Mouse (Mus musculus) CH12.LX (cell line): ENCODE measurements at regions not wholly inside any gene's neighbourhood (a gene's known extent, or its start where the extent isn't known, plus 50 kb on each side); places are given as distances from the start of the nearest gene placed in this dataset.

Experiments
- DNase-seq: peaks from one replicate; pipeline ENCODE4 v3.0.0-alpha.2; 2013; ENCODE audit errors: extremely low read depth
- H3K27ac ChIP-seq: 2 replicates; pipeline ENCODE4 v1.5.1; 2012; ENCODE audit warnings: low read depth, mild to moderate bottlenecking, control low read depth, moderate library complexity; ENCODE audit not compliant: insufficient read depth
- H3K27me3 ChIP-seq: replicated peaks from 2 replicates; pipeline ENCODE3; 2012; ENCODE audit warnings: inconsistent platforms
- H3K36me3 ChIP-seq, 2 experiments: replicated peaks in 1 of 2; 2 replicates each; pipeline versions ENCODE3 to v1.6.1; 2012; ENCODE audit warnings: inconsistent platforms in 1 of 2, low read length in 1 of 2, mild to moderate bottlenecking in 1 of 2, mixed read lengths in 1 of 2, moderate library complexity in 1 of 2; ENCODE audit not compliant: control insufficient read depth in 1 of 2, insufficient read depth in 1 of 2
- H3K4me1 ChIP-seq, 2 experiments: 2 replicates each; pipeline ENCODE4 v1.6.1; 2012; ENCODE audit warnings: inconsistent platforms in 1 of 2, moderate library complexity in 1 of 2; ENCODE audit not compliant: insufficient read depth in 2 of 2, control insufficient read depth in 1 of 2
- H3K4me2 ChIP-seq: 2 replicates; pipeline ENCODE4 v1.6.1; 2012; ENCODE audit warnings: low read depth, mild to moderate bottlenecking, control low read depth; ENCODE audit not compliant: poor library complexity, insufficient read depth, severe bottlenecking
- H3K4me3 ChIP-seq, 3 experiments: fragments of 150-350 bp in 1 of 3; sonication (generic) in 1 of 3; replicated peaks in 1 of 3; 2 replicates each; pipeline versions ENCODE3 to v1.5.1; 2011 to 2012; ENCODE audit warnings: low read depth in 2 of 3, low read length in 2 of 3, mild to moderate bottlenecking in 2 of 3, moderate library complexity in 2 of 3, control low read depth in 1 of 3, improper control_type of control experiment in 1 of 3, inconsistent platforms in 1 of 3, mixed read lengths in 1 of 3; ENCODE audit not compliant: poor library complexity in 1 of 3
- H3K79me2 ChIP-seq: replicated peaks from 2 replicates; pipeline ENCODE4 v1.6.1; 2012; ENCODE audit warnings: mild to moderate bottlenecking, moderate library complexity; ENCODE audit not compliant: control insufficient read depth, poor library complexity, insufficient read depth, severe bottlenecking; ENCODE audit errors: extremely low read depth
- H3K9ac ChIP-seq: 2 replicates; pipeline ENCODE4 v1.6.1; 2012; ENCODE audit warnings: low read depth, mild to moderate bottlenecking, control low read depth, moderate library complexity; ENCODE audit not compliant: insufficient read depth
- H3K9me3 ChIP-seq: replicated peaks from 2 replicates; pipeline ENCODE3; 2012; ENCODE audit warnings: low read length, inconsistent platforms, mixed read lengths
- EP300 ChIP-seq: IDR thresholded peaks from 2 replicates; pipeline ENCODE4 v1.6.1; 2011; ENCODE audit warnings: low read length, improper control_type of control experiment
- GABPA ChIP-seq: IDR thresholded peaks from 2 replicates; pipeline ENCODE4 v1.6.1; 2012; ENCODE audit warnings: low read depth, low read length, improper control_type of control experiment, inconsistent platforms; ENCODE audit not compliant: insufficient replicate concordance
- HCFC1 ChIP-seq: IDR thresholded peaks from 2 replicates; pipeline ENCODE4 v1.6.1; 2012; ENCODE audit warnings: low read depth, mild to moderate bottlenecking, inconsistent platforms, low read length, improper control_type of control experiment
- IRF4 ChIP-seq: IDR thresholded peaks from 2 replicates; pipeline ENCODE4 v1.6.1; 2014; ENCODE audit warnings: low read depth, mild to moderate bottlenecking, inconsistent platforms, low read length, improper control_type of control experiment
- JUND ChIP-seq: conservative IDR thresholded peaks from 2 replicates; pipeline ENCODE4 v1.6.1; 2011; ENCODE audit warnings: low read depth, low read length, improper control_type of control experiment
- MEF2A ChIP-seq: IDR thresholded peaks from 2 replicates; pipeline ENCODE4 v1.6.1; 2014; ENCODE audit warnings: low read depth, mild to moderate bottlenecking, inconsistent platforms, low read length, improper control_type of control experiment, borderline replicate concordance
- MYC ChIP-seq: IDR thresholded peaks from 2 replicates; pipeline ENCODE4 v1.6.1; 2011; ENCODE audit warnings: low read depth, mild to moderate bottlenecking, improper control_type of control experiment, low read length
- PAX5 ChIP-seq: IDR thresholded peaks from 2 replicates; pipeline ENCODE4 v1.6.1; 2012; ENCODE audit warnings: low read length, inconsistent platforms, mixed read lengths
- POLR2A ChIP-seq: IDR thresholded peaks from 2 replicates; pipeline ENCODE4 v1.6.1; 2011; ENCODE audit warnings: low read depth, mild to moderate bottlenecking, improper control_type of control experiment, low read length
- POLR2AphosphoS2 ChIP-seq: IDR thresholded peaks from 2 replicates; pipeline ENCODE4 v1.6.1; 2011; ENCODE audit warnings: low read depth, low read length, improper control_type of control experiment
- RAD21 ChIP-seq: IDR thresholded peaks from 2 replicates; pipeline ENCODE4 v1.6.1; 2011; ENCODE audit warnings: low read depth, mild to moderate bottlenecking, low read length, improper control_type of control experiment, moderate library complexity
- RCOR1 ChIP-seq: conservative IDR thresholded peaks from 2 replicates; pipeline ENCODE4 v1.6.1; 2012; ENCODE audit warnings: low read depth, mild to moderate bottlenecking, inconsistent platforms, low read length, improper control_type of control experiment
- TCF12 ChIP-seq: IDR thresholded peaks from 2 replicates; pipeline ENCODE4 v1.6.1; 2014; ENCODE audit warnings: low read depth, mild to moderate bottlenecking, inconsistent platforms, low read length, improper control_type of control experiment
- UBTF ChIP-seq: IDR thresholded peaks from 2 replicates; pipeline ENCODE4 v1.6.1; 2012; ENCODE audit warnings: low read depth, mild to moderate bottlenecking, inconsistent platforms, low read length, improper control_type of control experiment, moderate library complexity
- USF2 ChIP-seq: conservative IDR thresholded peaks from 2 replicates; pipeline ENCODE4 v1.6.1; 2011; ENCODE audit warnings: low read depth, low read length, improper control_type of control experiment
- ZC3H11A ChIP-seq: IDR thresholded peaks from 2 replicates; pipeline ENCODE4 v1.6.1; 2012; ENCODE audit warnings: low read depth, mild to moderate bottlenecking, inconsistent platforms, low read length, improper control_type of control experiment
- ZNF384 ChIP-seq: IDR thresholded peaks from 2 replicates; pipeline ENCODE4 v1.6.1; 2012; ENCODE audit warnings: low read depth, low read length, improper control_type of control experiment, inconsistent platforms
- dilution Hi-C: fragments of 300-500 bp; cut with MboI; formaldehyde crosslinking; loops from 2 replicates; pipeline ENCODE4 v1.14.3; 2020; ENCODE audit warnings: low sequenced_read_pairs; ENCODE audit not compliant: extremely low pct_unique_long_range_greater_than_20kb, extremely low pct_ligation_motif_present
- in situ Hi-C: fragments of 300-500 bp; cut with MboI; formaldehyde crosslinking; loops from 3 replicates; pipeline ENCODE4 v1.14.3; 2019; ENCODE audit warnings: low sequenced_read_pairs, low pct_ligation_motif_present, low pct_unique_long_range_greater_than_20kb, mixed read lengths

DNA sequence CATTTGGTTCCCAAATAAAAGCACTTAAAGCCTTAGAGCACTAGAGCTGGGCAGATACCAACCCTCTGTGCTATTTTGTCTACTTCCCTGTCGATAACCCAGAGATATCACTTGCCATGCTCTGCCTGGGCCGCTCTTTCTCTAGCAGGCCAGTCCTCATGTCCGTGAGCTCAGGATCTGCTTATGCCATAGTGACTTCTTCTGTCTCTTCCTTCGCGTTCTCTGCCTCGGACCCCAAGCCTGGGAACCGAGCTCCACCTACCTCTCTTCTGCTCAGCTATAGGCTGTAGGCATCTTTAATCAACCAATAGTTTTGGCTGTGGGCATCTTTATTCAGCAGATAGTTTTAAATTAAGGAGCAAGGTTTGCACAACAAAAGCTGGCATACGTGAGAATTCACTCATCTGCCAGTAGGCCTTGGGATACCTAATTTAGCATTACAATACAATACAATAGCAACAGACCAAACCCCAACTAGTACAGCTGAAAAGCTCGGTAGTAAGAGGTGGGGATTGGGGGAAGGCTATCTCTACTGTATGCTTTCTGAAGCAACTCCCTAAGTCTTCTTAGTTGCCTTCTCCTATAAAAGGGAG, 72.0 kb upstream of the Eomes start:
- Histone ChIP-seq H3K27ac (no peak overlapping the region), H3K9me3 (no peaks in the 10 kb centered on the region), H3K36me3 (peaks cover 0 to 3% of the 10 kb centered on the region in 2 experiments), H3K4me3 (no peak overlapping the region), H3K4me2 (no peak overlapping the region), H3K9ac (no peak overlapping the region), H3K27me3 (no peaks in the 10 kb centered on the region), H3K79me2 (no peaks in the 10 kb centered on the region), H3K4me1 (peaks cover 0 to 4% of the 10 kb centered on the region in 2 experiments; a peak in 2 of 4 replicates)
- in situ Hi-C loops: no loop called here
- TF ChIP-seq ZC3H11A (no peak), PAX5 (no peak), HCFC1 (no peak), USF2 (no peak), RCOR1 (no peak)
- no peak for DNase-seq
- dilution Hi-C loops: no loop called here

DNA sequence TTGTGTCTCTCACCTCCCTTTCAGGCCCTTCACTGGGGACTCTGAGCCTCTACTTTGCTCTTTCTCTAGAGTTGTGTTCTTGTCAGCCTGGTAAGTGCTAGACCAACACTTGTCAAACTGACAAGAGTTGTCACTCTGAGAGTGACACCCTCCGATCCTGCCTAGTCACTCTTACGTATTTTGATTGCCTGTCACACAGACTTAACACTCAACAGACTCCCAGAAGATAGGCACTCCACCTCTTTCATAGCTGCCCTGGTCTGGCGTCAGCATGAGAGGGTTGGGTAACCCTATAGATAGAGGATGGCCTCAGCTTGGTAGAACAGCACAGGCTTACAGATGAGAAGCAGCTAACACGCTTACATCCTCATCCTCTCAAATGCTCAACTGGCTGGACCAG, 62.0 kb upstream of the Eomes start:
- no peak overlapping the region for H3K4me2 ChIP-seq
- H3K9ac ChIP-seq: no peak overlapping the region
- H3K4me3 ChIP-seq: no peak overlapping the region
- DNase-seq: no peak
- peaks cover 4 to 10% of the 10 kb centered on the region in 2 experiments; a peak in 3 of 4 replicates for H3K4me1 ChIP-seq
- no peaks in the 10 kb centered on the region for H3K36me3 ChIP-seq
- in situ Hi-C loops: no loop called here
- H3K27me3 ChIP-seq: no peaks in the 10 kb centered on the region
- no peaks in the 10 kb centered on the region for H3K9me3 ChIP-seq
- dilution Hi-C loops: no loop called here
- H3K27ac ChIP-seq: no peak overlapping the region
- no peak for TF ChIP-seq ZNF384
- no peak for TF ChIP-seq UBTF
- no peak for TF ChIP-seq RAD21
- no peak for TF ChIP-seq MYC
- TF ChIP-seq TCF12: no peak
- no peak for TF ChIP-seq EP300
- TF ChIP-seq GABPA: no peak
- no peak for TF ChIP-seq MEF2A
- TF ChIP-seq JUND: no peak
- TF ChIP-seq POLR2A: no peak
- TF ChIP-seq IRF4: no peak
- TF ChIP-seq POLR2AphosphoS2: no peak
- H3K79me2 ChIP-seq: no peaks in the 10 kb centered on the region
